Mouse (Mus musculus): ENCODE measurements around the gene Gpc6. TPM values are rescaled to one million over a fixed set of nuclear protein-coding genes. Genes with fewer than 3 reads are reported as not detected.
"Not testable (repeated sequence)": the region's sequence is repeated elsewhere in the genome, so short reads cannot be mapped to it uniquely, and the experiment has no call there.

Gpc6 gene
- polyA plus RNA-seq, 1 experiment, result not detected

GRCm38 (mm10) chr14:117415045-117415444 lies 489.9 kb downstream of the Gpc6 start:
- TF ChIP-seq POLR2A (IDR thresholded peaks at IDR 0.05; ENCODE audit: insufficient read depth, low read depth, low read length) (no peak), CTCF (IDR thresholded peaks at IDR 0.05; ENCODE audit: insufficient read depth, low read depth, low read length) (no peak)
- Histone ChIP-seq H3K27ac (ENCODE audit: insufficient read depth, low read depth, low read length) (no peak overlapping the region), H3K4me1 (ENCODE audit: control insufficient read depth, insufficient read depth, low read length) (no peaks in the 10 kb centered on the region), H3K4me3 (ENCODE audit: insufficient read depth, low read depth, low read length) (no peak overlapping the region)

DNA sequence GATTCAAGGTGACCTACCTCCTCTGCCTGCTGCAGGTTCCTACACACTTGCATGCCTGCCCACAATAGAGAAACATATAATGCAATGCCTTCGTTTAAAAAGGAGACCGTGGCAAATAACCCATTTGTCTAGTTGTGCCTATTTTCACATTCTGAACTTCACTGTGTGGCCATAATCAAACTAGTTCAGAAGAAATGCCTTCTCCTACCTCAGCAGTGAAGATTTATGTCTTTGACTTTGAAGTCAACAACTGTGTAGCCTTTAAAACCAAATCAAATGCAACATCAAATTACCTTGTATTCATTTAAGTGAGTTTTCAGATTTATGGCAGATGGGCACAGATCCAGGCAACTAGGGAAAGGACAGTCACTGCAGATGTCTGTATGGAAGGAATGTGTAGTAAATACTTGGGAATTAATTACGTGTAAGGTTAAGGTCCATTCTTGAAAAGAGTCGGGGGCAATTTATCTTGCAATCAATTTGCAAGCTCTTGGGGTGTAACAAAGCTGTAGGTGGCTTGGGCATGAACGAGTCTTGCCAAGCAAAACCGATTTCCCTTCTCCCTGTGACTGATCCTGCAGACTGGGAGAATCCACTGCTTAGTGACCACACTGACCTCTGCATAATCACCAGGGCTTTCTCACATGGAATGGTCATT lies 494.6 kb downstream of the Gpc6 start:
- no peak overlapping the region for H3K27ac ChIP-seq (ENCODE audit: insufficient read depth, low read depth, low read length)
- 85% methylated on average over 6 of the region's 6 CpGs for WGBS
- no peak for TF ChIP-seq POLR2A (IDR thresholded peaks at IDR 0.05; ENCODE audit: insufficient read depth, low read depth, low read length)
- TF ChIP-seq CTCF (IDR thresholded peaks at IDR 0.05; ENCODE audit: insufficient read depth, low read depth, low read length), result no peak
- no peaks in the 10 kb centered on the region for H3K4me1 ChIP-seq (ENCODE audit: control insufficient read depth, insufficient read depth, low read length)
- no peak overlapping the region for H3K4me3 ChIP-seq (ENCODE audit: insufficient read depth, low read depth, low read length)

GRCm38 (mm10) chr14:117421170-117421569 lies 496.1 kb downstream of the Gpc6 start:
- Histone ChIP-seq H3K4me3 (ENCODE audit: insufficient read depth, low read depth, low read length) (no peak overlapping the region), H3K27ac (ENCODE audit: insufficient read depth, low read depth, low read length) (no peak overlapping the region), H3K4me1 (ENCODE audit: control insufficient read depth, insufficient read depth, low read length) (no peaks in the 10 kb centered on the region)
- TF ChIP-seq CTCF (IDR thresholded peaks at IDR 0.05; ENCODE audit: insufficient read depth, low read depth, low read length) (no peak), POLR2A (IDR thresholded peaks at IDR 0.05; ENCODE audit: insufficient read depth, low read depth, low read length) (no peak)
- 59% methylated on average over 3 of the region's 3 CpGs for WGBS

DNA sequence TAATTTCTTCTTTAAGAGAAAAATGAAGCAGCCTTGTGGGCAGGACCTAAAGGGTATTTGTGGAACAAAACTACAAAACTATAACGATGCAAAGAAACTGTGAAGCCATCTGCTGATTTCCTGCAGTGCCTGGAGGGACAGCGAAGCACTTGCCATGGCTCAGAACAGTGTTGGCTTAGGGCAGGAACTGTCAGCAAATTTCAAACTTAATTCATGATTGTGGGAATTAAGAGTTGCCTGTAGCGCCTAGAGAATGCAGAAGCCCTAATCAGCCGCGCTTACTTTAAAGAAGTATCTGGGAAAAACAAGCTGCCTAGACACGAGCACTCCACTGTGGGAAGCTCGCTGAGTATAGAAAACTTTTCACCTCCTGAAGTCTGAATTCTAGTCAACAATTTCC lies 501.0 kb downstream of the Gpc6 start:
- TF ChIP-seq POLR2A (IDR thresholded peaks at IDR 0.05; ENCODE audit: insufficient read depth, low read depth, low read length) (no peak), CTCF (IDR thresholded peaks at IDR 0.05; ENCODE audit: insufficient read depth, low read depth, low read length) (no peak)
- Histone ChIP-seq H3K27ac (ENCODE audit: insufficient read depth, low read depth, low read length) (no peak overlapping the region), H3K4me1 (ENCODE audit: control insufficient read depth, insufficient read depth, low read length) (no peaks in the 10 kb centered on the region), H3K4me3 (ENCODE audit: insufficient read depth, low read depth, low read length) (no peak overlapping the region)
- WGBS, result 11% methylated on average over 7 of the region's 7 CpGs

- no peak overlapping the region for H3K4me3 ChIP-seq (ENCODE audit: insufficient read depth, low read depth, low read length)
- H3K4me1 ChIP-seq (ENCODE audit: control insufficient read depth, insufficient read depth, low read length), result no peaks in the 10 kb centered on the region
- WGBS, result 59% methylated on average over 3 of the region's 3 CpGs
- no peak overlapping the region for H3K27ac ChIP-seq (ENCODE audit: insufficient read depth, low read depth, low read length)
- no peak for TF ChIP-seq POLR2A (IDR thresholded peaks at IDR 0.05; ENCODE audit: insufficient read depth, low read depth, low read length)
- TF ChIP-seq CTCF (IDR thresholded peaks at IDR 0.05; ENCODE audit: insufficient read depth, low read depth, low read length), result no peak
Measured at GRCm38 (mm10) chr14:117427776-117428175, 502.7 kb downstream of the Gpc6 start.

DNA sequence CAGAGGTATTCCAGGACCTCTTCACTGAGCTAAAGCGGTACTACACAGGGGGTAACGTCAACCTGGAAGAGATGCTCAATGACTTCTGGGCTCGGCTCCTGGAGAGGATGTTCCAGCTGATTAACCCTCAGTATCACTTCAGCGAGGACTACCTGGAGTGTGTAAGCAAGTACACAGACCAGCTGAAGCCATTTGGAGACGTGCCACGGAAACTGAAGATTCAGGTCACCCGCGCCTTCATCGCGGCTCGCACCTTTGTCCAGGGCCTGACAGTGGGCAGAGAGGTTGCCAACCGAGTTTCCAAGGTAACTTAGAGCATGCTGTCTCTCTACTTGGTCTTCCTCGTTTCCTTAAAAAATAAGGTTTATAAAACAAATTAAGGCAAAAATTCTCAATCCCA lies 510.6 kb downstream of the Gpc6 start:
- no peak for TF ChIP-seq POLR2A (IDR thresholded peaks at IDR 0.05; ENCODE audit: insufficient read depth, low read depth, low read length)
- TF ChIP-seq CTCF (IDR thresholded peaks at IDR 0.05; ENCODE audit: insufficient read depth, low read depth, low read length), result no peak
- WGBS, result 93% methylated on average over 13 of the region's 13 CpGs

DNA sequence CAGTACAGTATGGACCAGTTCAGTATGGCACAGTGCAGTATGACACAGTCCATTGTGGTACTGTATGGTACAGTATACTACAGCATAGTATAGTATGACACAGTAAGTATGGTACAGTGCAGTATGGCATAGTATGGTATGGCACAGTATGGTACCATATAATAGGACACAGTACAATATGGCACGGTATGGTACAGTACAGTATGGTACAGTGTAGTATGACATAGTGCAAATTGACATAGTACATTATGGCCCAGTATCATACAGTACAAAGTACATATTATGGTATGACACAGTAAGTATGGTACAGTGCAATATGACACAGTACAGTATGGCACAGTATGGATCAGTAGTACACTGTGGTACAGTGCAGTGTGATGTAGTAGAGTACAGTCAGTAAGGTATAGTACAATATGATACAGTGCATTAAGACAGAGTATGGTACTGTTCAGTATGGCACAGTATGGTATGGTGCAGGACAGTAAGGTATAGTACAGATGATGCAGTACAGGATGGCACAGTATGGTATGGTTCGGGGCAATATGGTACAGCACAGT lies 521.6 kb downstream of the Gpc6 start:
- not testable (repeated sequence) for H3K27ac ChIP-seq (ENCODE audit: insufficient read depth, low read depth, low read length); H3K4me3 ChIP-seq (ENCODE audit: insufficient read depth, low read depth, low read length); H3K4me1 ChIP-seq (ENCODE audit: control insufficient read depth, insufficient read depth, low read length)
- 99% methylated on average over 2 of the region's 2 CpGs for whole genome bisulfite sequencing

More for the DNA sequence above, 510.6 kb downstream of the Gpc6 start:
- H3K4me1 ChIP-seq (ENCODE audit: control insufficient read depth, insufficient read depth, low read length), result no peaks in the 10 kb centered on the region
- H3K4me3 ChIP-seq (ENCODE audit: insufficient read depth, low read depth, low read length), result no peak overlapping the region
- H3K27ac ChIP-seq (ENCODE audit: insufficient read depth, low read depth, low read length), result no peak overlapping the region

DNA sequence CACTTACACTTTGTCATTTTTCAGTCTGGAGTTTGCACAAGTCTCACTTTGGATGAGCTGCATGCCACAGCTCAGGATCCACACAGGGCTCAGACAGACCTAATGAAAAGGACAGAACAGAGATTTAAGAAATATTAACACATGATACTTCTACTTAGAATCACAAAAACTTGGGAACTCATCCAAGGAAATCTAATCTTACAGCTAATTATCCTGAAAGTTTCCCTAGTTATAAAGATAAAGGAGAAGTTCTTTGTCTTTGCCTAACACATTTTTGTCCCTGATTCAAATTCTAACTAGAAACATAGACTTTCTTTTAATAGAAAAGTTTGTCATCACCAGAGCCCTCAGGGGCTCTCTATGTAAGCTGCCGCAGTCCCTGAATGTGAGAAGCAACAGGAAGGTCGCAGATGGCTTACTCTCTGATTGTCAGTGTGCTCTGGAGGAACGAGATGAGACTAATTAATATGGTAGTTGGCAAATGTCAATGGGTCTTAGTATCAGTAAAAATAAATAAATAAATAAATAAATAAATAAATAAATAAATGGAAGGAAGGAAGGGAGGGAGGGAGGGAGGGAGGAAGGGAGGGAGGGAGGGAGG lies 526.4 kb downstream of the Gpc6 start:
- H3K4me3 ChIP-seq (ENCODE audit: insufficient read depth, low read depth, low read length), result no peak overlapping the region
- TF ChIP-seq CTCF (IDR thresholded peaks at IDR 0.05; ENCODE audit: insufficient read depth, low read depth, low read length), result no peak
- TF ChIP-seq POLR2A (IDR thresholded peaks at IDR 0.05; ENCODE audit: insufficient read depth, low read depth, low read length), result no peak
- H3K27ac ChIP-seq (ENCODE audit: insufficient read depth, low read depth, low read length), result no peak overlapping the region
- 33% methylated on average over 3 of the region's 3 CpGs for WGBS
- no peaks in the 10 kb centered on the region for H3K4me1 ChIP-seq (ENCODE audit: control insufficient read depth, insufficient read depth, low read length)

GRCm38 (mm10) chr14:117452150-117452549 lies 527.0 kb downstream of the Gpc6 start:
- Histone ChIP-seq H3K4me1 (ENCODE audit: control insufficient read depth, insufficient read depth, low read length) (no peaks in the 10 kb centered on the region), H3K27ac (ENCODE audit: insufficient read depth, low read depth, low read length) (no peak overlapping the region), H3K4me3 (ENCODE audit: insufficient read depth, low read depth, low read length) (no peak overlapping the region)
- TF ChIP-seq CTCF (IDR thresholded peaks at IDR 0.05; ENCODE audit: insufficient read depth, low read depth, low read length) (no peak), POLR2A (IDR thresholded peaks at IDR 0.05; ENCODE audit: insufficient read depth, low read depth, low read length) (no peak)
- WGBS, result 40% methylated on average over 7 of the region's 7 CpGs

Measured in olfactory bulb, adult 2 months (tissue).